Mouse (Mus musculus) monocyte, adult 59 days (primary cell): Measurements from ENCODE around the gene Slfnl1. TPM values are rescaled to one million over a fixed set of nuclear protein-coding genes. Genes with fewer than 3 reads are reported as not detected.

Source experiments
- total RNA-seq, 2 experiments: library from RNA; stranded (reverse); gene quantifications; one replicate each; pipeline ENCODE4 v1.2.4; 2023

The Slfnl1 gene
- total RNA-seq, result under 1 TPM; 0.26 to 0.70 TPM

GRCm38 (mm10) chr4:120531986-120532385 is at the start of gene Slfnl1:
Gene Slfnl1 (plus strand): TSS chr4:120532231.

DNA sequence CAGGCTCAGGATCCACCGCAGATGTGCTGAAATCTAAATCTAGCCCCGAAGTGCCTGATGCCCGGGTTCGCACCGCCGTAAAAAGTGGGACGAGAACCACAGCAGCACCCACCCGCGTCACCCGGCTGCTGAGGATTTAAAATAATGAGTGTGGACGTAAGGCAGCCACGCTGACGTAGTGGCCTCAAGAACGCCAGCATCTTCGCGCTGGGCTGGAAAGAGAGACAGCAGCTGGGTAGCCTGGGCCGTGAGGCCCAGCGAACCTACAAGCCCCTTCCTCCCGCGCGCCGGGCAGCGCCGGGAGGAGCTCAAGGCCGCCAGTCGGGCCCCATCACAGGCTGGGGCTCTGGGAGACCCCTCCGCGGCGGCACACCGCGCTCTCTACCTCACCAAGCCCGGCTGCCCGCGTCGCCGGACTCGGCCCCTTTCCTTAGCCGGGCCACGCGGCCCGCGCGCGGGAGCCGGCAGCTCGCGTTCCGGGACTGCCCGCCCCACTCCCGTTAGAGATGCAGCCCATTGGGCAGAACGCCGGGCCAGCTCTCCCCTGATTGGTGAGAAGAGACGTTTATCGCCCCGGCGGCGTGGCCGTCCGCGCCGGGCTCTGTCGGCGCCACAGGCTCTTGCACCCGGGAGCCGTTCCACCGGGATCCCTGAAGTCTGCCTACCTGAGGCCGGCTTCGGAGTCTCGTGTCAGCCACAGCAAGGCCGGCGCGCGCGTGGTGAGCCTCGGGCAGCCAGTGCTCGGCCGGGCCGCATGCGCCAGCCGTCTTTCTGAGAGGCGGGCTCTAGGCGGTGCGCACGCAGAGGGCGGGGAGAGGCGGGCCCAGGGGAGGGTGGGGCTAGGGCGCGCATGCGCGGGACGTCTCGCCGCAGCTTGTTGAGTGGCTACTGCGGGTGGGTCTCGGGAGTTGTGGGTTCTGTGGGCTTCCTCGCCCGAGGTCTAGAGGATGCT is 37.7 kb downstream of the Slfnl1 start, which contains the start of gene Ctps:
Gene Ctps (minus strand): TSS at position 791 of the 952 bp plus-strand sequence.

Other genes with a start within 250 kb of the Slfnl1 start
- under 1 TPM in 1 of 2 experiments, not detected in 1; 0.42 TPM for gene Foxo6, start 244.9 kb upstream of the Slfnl1 start, total RNA-seq
- gene Scmh1, start 127.0 kb upstream of the Slfnl1 start, total RNA-seq, result 10 to 100 TPM; 33.8 to 37.4 TPM
- 1 to 10 TPM; 5.2 to 5.3 TPM for gene Ctps, start 38.0 kb downstream of the Slfnl1 start, total RNA-seq
- gene Gm8439, start 56.5 kb downstream of the Slfnl1 start, total RNA-seq, result not detected
- 1 to 10 TPM; 6.3 to 9.5 TPM for gene Cited4, start 134.3 kb downstream of the Slfnl1 start, total RNA-seq
- gene Kcnq4, start 216.4 kb downstream of the Slfnl1 start, total RNA-seq, result under 1 TPM in 1 of 2 experiments, not detected in 1; 0.13 TPM